Mouse (Mus musculus) cerebral cortex, adult 2 months (tissue): ENCODE measurements around the gene Cct3.

ENCODE experiments used
- whole genome bisulfite sequencing: fragments of 180-500 bp; shearing (Covaris S2); methylation state at CpG from one replicate; pipeline ENCODE4 v1.1.7; 2018; 5-methylcytosine and 5-hydroxymethylcytosine counted together

The Cct3 gene

GRCm38 (mm10) chr3:88361096-88361495 is 64.2 kb downstream of the Cct3 start:
- 66% methylated on average over 6 of the region's 6 CpGs for WGBS

- WGBS, result 82% methylated on average over 2 of the region's 2 CpGs
These were observed 64.8 kb downstream of the Cct3 start for GRCm38 (mm10) chr3:88361612-88362313.

- 54% methylated on average over 4 of the region's 4 CpGs for WGBS
These were observed 66.8 kb downstream of the Cct3 start for GRCm38 (mm10) chr3:88363700-88364099.

- 14% methylated on average over 16 of the region's 16 CpGs for WGBS
These were observed 67.4 kb downstream of the Cct3 start, which contains the start of gene Paqr6 for GRCm38 (mm10) chr3:88364337-88364736. TSS of gene Paqr6 (plus strand) at chr3:88364584.

- WGBS, result 52% methylated on average over 34 of the region's 34 CpGs
These were observed 68.9 kb downstream of the Cct3 start for GRCm38 (mm10) chr3:88365705-88366361.

- 7% methylated on average over 22 of the region's 22 CpGs for WGBS
These were observed 70.0 kb downstream of the Cct3 start for GRCm38 (mm10) chr3:88366830-88367428.

- WGBS, result 70% methylated on average over 4 of the region's 7 CpGs
These were observed 70.6 kb downstream of the Cct3 start for GRCm38 (mm10) chr3:88367517-88367916.

- 93% methylated on average over 7 of the region's 7 CpGs for WGBS
These were observed 71.6 kb downstream of the Cct3 start for GRCm38 (mm10) chr3:88368511-88368910.
